Comparison of ENCODE assay signal across 8 mouse cellular contexts in genomic region chr16:87455180-87455611, GRCm38 (mm10). TPM values are rescaled to one million over a fixed set of nuclear protein-coding genes. Genes with fewer than 3 reads are reported as not detected.
DNase-seq lines count a peak whose midpoint lies in the region; ATAC-seq and TF ChIP-seq lines count a peak whose summit lies in the region.

No protein-coding gene starts in this region.

- peak overlapping the region; percentile 89 for H3K9ac ChIP-seq in forebrain, embryonic 15.5 days (replicated peaks)
- H3K9ac ChIP-seq in kidney, postnatal 0 days (ENCODE audit: low read depth, low read length) = peak overlapping the region; percentile 90
- peak overlapping the region; percentile 85 for H3K9ac ChIP-seq in midbrain, embryonic 13.5 days (replicated peaks)

- H3K4me2 ChIP-seq in forebrain, embryonic 15.5 days (replicated peaks) = peak overlapping the region; percentile 89
- peak overlapping the region; percentile 74 for H3K4me2 ChIP-seq in kidney, postnatal 0 days (ENCODE audit: low read length)
- H3K4me2 ChIP-seq in midbrain, embryonic 13.5 days (replicated peaks) = peak overlapping the region; percentile 92

- no peaks in the 10 kb centered on the region for H3K36me3 ChIP-seq in kidney, adult 2 months (ENCODE audit: control insufficient read depth, insufficient read depth, low read length)
- H3K36me3 ChIP-seq in forebrain, embryonic 15.5 days = peaks cover under 1% of the 10 kb centered on the region; the same call in 1 of the 2 replicates
- no peaks in the 10 kb centered on the region for H3K36me3 ChIP-seq in kidney, postnatal 0 days (ENCODE audit: insufficient read depth, low read length)
- peaks cover 12% of the 10 kb centered on the region for H3K36me3 ChIP-seq in midbrain, embryonic 13.5 days

- no peak for TF ChIP-seq POLR2A in kidney, adult 2 months (IDR thresholded peaks at IDR 0.05; ENCODE audit: low read depth, low read length)

- TF ChIP-seq CTCF in kidney, adult 2 months (conservative IDR thresholded peaks at IDR 0.05; ENCODE audit: insufficient read depth, insufficient read length, low read depth, low read length) = no peak
- TF ChIP-seq CTCF in kidney, postnatal 0 days (IDR thresholded peaks at IDR 0.05; ENCODE audit: low read depth) = no peak

- H3K9me3 ChIP-seq in forebrain, embryonic 15.5 days = no peaks in the 10 kb centered on the region
- no peaks in the 10 kb centered on the region for H3K9me3 ChIP-seq in kidney, postnatal 0 days (replicated peaks; ENCODE audit: low read length)
- no peaks in the 10 kb centered on the region for H3K9me3 ChIP-seq in midbrain, embryonic 13.5 days

- DNase-seq in kidney, adult 2 months = no peak
- DNase-seq in kidney, postnatal 10 days = no peak
- peak; percentile 42 for DNase-seq in R1 (ENCODE audit: low read depth, low spot score)
- DNase-seq in kidney, postnatal 0 days (ENCODE audit: low spot score) = peak; percentile 44
- DNase-seq in spleen, postnatal 4 days (ENCODE audit: low spot score in 2 of 2) = no peak
- DNase-seq in urinary bladder, adult 18-20 months (ENCODE audit: low spot score in 2 of 2) = no peak

- no peaks in the 10 kb centered on the region for H3K27me3 ChIP-seq in kidney, adult 2 months (replicated peaks; ENCODE audit: control insufficient read depth, insufficient read depth, low read length)
- H3K27me3 ChIP-seq in forebrain, embryonic 15.5 days = 0 out of 2 replicates have a peak, but pooled peaks cover 2% of the 10 kb centered on the region
- H3K27me3 ChIP-seq in kidney, postnatal 0 days (ENCODE audit: insufficient read depth, low read length) = no peaks in the 10 kb centered on the region
- 0 out of 2 replicates have a peak, but pooled peaks cover 4% of the 10 kb centered on the region for H3K27me3 ChIP-seq in midbrain, embryonic 13.5 days

- H3K27ac ChIP-seq in kidney, adult 2 months (ENCODE audit: insufficient read depth, low read depth, low read length) = peak overlapping the region; percentile 2
- H3K27ac ChIP-seq in forebrain, embryonic 15.5 days (replicated peaks) = peak overlapping the region; percentile 76
- peak overlapping the region; percentile 90 for H3K27ac ChIP-seq in kidney, postnatal 0 days
- H3K27ac ChIP-seq in midbrain, embryonic 13.5 days = peak overlapping the region; percentile 80

- H3K4me1 ChIP-seq in kidney, adult 2 months (ENCODE audit: control insufficient read depth, insufficient read depth, low read length) = peaks cover 3% of the 10 kb centered on the region; the same call in 1 of the 2 replicates
- peaks cover 22% of the 10 kb centered on the region for H3K4me1 ChIP-seq in forebrain, embryonic 15.5 days
- H3K4me1 ChIP-seq in kidney, postnatal 0 days (replicated peaks; ENCODE audit: insufficient read depth, low read length) = peaks cover 8% of the 10 kb centered on the region; the same call in 1 of the 2 replicates
- H3K4me1 ChIP-seq in midbrain, embryonic 13.5 days (replicated peaks) = peaks cover 19% of the 10 kb centered on the region

- ATAC-seq in forebrain, embryonic 15.5 days (replicated peaks) = no peak; the same call in 1 of the 2 replicates
- ATAC-seq in kidney, postnatal 0 days (replicated peaks; ENCODE audit: low FRiP score, low read depth) = no peak; the same call in 1 of the 2 replicates
- ATAC-seq in midbrain, embryonic 13.5 days = no peak

- under 1% methylated on average over 38 of the region's 38 CpGs for WGBS in kidney, adult 2 months
- under 1% methylated on average over 38 of the region's 38 CpGs for WGBS in forebrain, embryonic 15.5 days
- 0% methylated on average over 38 of the region's 38 CpGs for WGBS in kidney, postnatal 0 days
- under 1% methylated on average over 38 of the region's 38 CpGs for WGBS in midbrain, embryonic 13.5 days

- H3K4me3 ChIP-seq in kidney, adult 2 months (ENCODE audit: insufficient read depth, low read depth, low read length) = peak overlapping the region; percentile 71
- peak overlapping the region; percentile 86 for H3K4me3 ChIP-seq in forebrain, embryonic 15.5 days
- H3K4me3 ChIP-seq in kidney, postnatal 0 days (replicated peaks; ENCODE audit: low read depth, low read length) = peak overlapping the region; percentile 92
- H3K4me3 ChIP-seq in midbrain, embryonic 13.5 days (replicated peaks) = peak overlapping the region; percentile 93

RNA-seq across cellular contexts. Expression of gene Usp16, which starts 0.7 kb away (rescaled TPM):
- 19.5 and 20.6 TPM in 2 replicates for polyA plus RNA-seq in kidney, adult 2 months (2012; rRNA removed)
- 48.5 and 51.6 TPM in 2 replicates for polyA plus RNA-seq in forebrain, embryonic 15.5 days (2015; fragmentation: Nextera tagmentation; extraction: Ambion mirVana)
- polyA plus RNA-seq in kidney, postnatal 0 days (2015; fragmentation: Nextera tagmentation; extraction: Ambion mirVana) = 47.2 and 54.1 TPM in 2 replicates
- polyA plus RNA-seq in midbrain, embryonic 13.5 days (2015; fragmentation: Nextera tagmentation; extraction: Ambion mirVana) = 46.9 and 49.0 TPM in 2 replicates

RNA-seq across cellular contexts. Expression of gene Rwdd2b, which starts 14.8 kb away (rescaled TPM):
- polyA plus RNA-seq in kidney, adult 2 months (2012; rRNA removed) = 9.8 and 13.1 TPM in 2 replicates
- 10.4 and 11.3 TPM in 2 replicates for polyA plus RNA-seq in forebrain, embryonic 15.5 days (2015; fragmentation: Nextera tagmentation; extraction: Ambion mirVana)
- polyA plus RNA-seq in kidney, postnatal 0 days (2015; fragmentation: Nextera tagmentation; extraction: Ambion mirVana) = 12.9 and 15.2 TPM in 2 replicates
- 13.4 and 13.8 TPM in 2 replicates for polyA plus RNA-seq in midbrain, embryonic 13.5 days (2015; fragmentation: Nextera tagmentation; extraction: Ambion mirVana)

RNA-seq across cellular contexts. Expression of gene Ltn1, which starts 22.8 kb away (rescaled TPM):
- 5.5 and 5.7 TPM in 2 replicates for polyA plus RNA-seq in kidney, adult 2 months (2012; rRNA removed)
- 27.2 and 29.9 TPM in 2 replicates for polyA plus RNA-seq in forebrain, embryonic 15.5 days (2015; fragmentation: Nextera tagmentation; extraction: Ambion mirVana)
- polyA plus RNA-seq in kidney, postnatal 0 days (2015; fragmentation: Nextera tagmentation; extraction: Ambion mirVana) = 15.6 and 17.4 TPM in 2 replicates
- 28.2 and 29.1 TPM in 2 replicates for polyA plus RNA-seq in midbrain, embryonic 13.5 days (2015; fragmentation: Nextera tagmentation; extraction: Ambion mirVana)

RNA-seq across cellular contexts. Expression of gene Cct8, which starts 40.5 kb away (rescaled TPM):
- 24.4 and 40.3 TPM in 2 replicates for polyA plus RNA-seq in kidney, adult 2 months (2012; rRNA removed)
- 454 and 460 TPM in 2 replicates for polyA plus RNA-seq in forebrain, embryonic 15.5 days (2015; fragmentation: Nextera tagmentation; extraction: Ambion mirVana)
- polyA plus RNA-seq in kidney, postnatal 0 days (2015; fragmentation: Nextera tagmentation; extraction: Ambion mirVana) = 315 and 339 TPM in 2 replicates
- 496 and 514 TPM in 2 replicates for polyA plus RNA-seq in midbrain, embryonic 13.5 days (2015; fragmentation: Nextera tagmentation; extraction: Ambion mirVana)

Comparison
In these comparisons a context has a peak if more than half of its experiments do, and no peak if none do; other contexts are left out.
1. DNase-seq: peak in R1 (single experiment) and kidney, postnatal 0 days (single experiment); none in kidney, adult 2 months (single experiment), kidney, postnatal 10 days (single experiment), spleen, postnatal 4 days (0 of 2) and urinary bladder, adult 18-20 months (0 of 2).
2. H3K27ac ChIP-seq: peak in every context shown above with its lines; median percentile 90 in kidney, postnatal 0 days; 80 in midbrain, embryonic 13.5 days; 76 in forebrain, embryonic 15.5 days; 2 in kidney, adult 2 months.
3. Peak in every context shown above with its lines, with median percentiles within 50 percentile points of each other: H3K4me3 ChIP-seq, H3K4me2 ChIP-seq and H3K9ac ChIP-seq.